In genomic region chr11:57649671-57650070, GRCm38 (mm10) we compare ENCODE assay signal across 23 mouse cellular contexts. TPM values are rescaled to one million over a fixed set of nuclear protein-coding genes. Genes with fewer than 3 reads are reported as not detected.
A peak's percentile ranks its signal among the peaks of the same experiment; 100 is the strongest.
DNase-seq lines count a peak whose midpoint lies in the region; ATAC-seq and TF ChIP-seq lines count a peak whose summit lies in the region.
"Had no signal": no experiment of that assay in that cellular context is flagged by ENCODE, and none has a peak within 500 bp of the region (broad histone marks: within the 10 kb centered on the region; RNA-seq: fewer than 3 reads in every experiment).

No protein-coding gene starts in this region.

- H3K4me3 ChIP-seq in heart, embryonic 10.5 days, result no peak overlapping the region
- H3K4me3 ChIP-seq in testis, adult 2 months (ENCODE audit: control insufficient read depth, low read depth, low read length), result peak overlapping the region; percentile 66
- H3K4me3 ChIP-seq in liver, embryonic 12.5 days, result peak overlapping the region; percentile 37
- no peak overlapping the region for H3K4me3 ChIP-seq in liver, embryonic 16.5 days (ENCODE audit: low read depth, low read length)
- no peak overlapping the region for H3K4me3 ChIP-seq in hindbrain, embryonic 10.5 days
- H3K4me3 ChIP-seq: forebrain, embryonic 13.5 days; hindbrain, embryonic 15.5 days; megakaryocyte, embryonic 14.5 days; midbrain, embryonic 12.5 days; myocyte; neural tube, embryonic 12.5 days had no signal

- no peak for DNase-seq in heart, embryonic 10.5 days (ENCODE audit: low spot score)
- no peak for DNase-seq in heart, postnatal 4 days
- no peak for DNase-seq in testis, postnatal 14 days (ENCODE audit: low spot score)
- DNase-seq in hindbrain, embryonic 10.5 days (ENCODE audit: low spot score), result no peak
- DNase-seq in kidney, adult 11 months, result no peak
- DNase-seq: cerebellum, adult 2 months; cerebellum, postnatal 14 days; gastrocnemius, postnatal 10 days; heart, postnatal 36 days; kidney, adult 2 months; kidney, postnatal 36 days; right cerebral cortex, adult 18-20 months had no signal

- peaks cover 77% of the 10 kb centered on the region for H3K4me1 ChIP-seq in heart, embryonic 10.5 days
- H3K4me1 ChIP-seq in testis, adult 2 months (ENCODE audit: control insufficient read depth, insufficient read depth, low read length), result peaks cover 7% of the 10 kb centered on the region
- peaks cover 90% of the 10 kb centered on the region for H3K4me1 ChIP-seq in liver, embryonic 12.5 days
- H3K4me1 ChIP-seq in liver, embryonic 16.5 days (ENCODE audit: control insufficient read depth, low read depth, low read length), result peaks cover 78% of the 10 kb centered on the region
- H3K4me1 ChIP-seq in hindbrain, embryonic 10.5 days (replicated peaks), result peaks cover 95% of the 10 kb centered on the region

- peak overlapping the region; percentile 66 for H3K9ac ChIP-seq in liver, embryonic 12.5 days
- H3K9ac ChIP-seq in liver, embryonic 16.5 days (ENCODE audit: low read depth, low read length), result peak overlapping the region; percentile 26
- H3K9ac ChIP-seq: forebrain, embryonic 13.5 days; hindbrain, embryonic 15.5 days; midbrain, embryonic 12.5 days; neural tube, embryonic 12.5 days had no signal

- H3K36me3 ChIP-seq in heart, embryonic 10.5 days, result 0 out of 2 replicates have a peak, but pooled peaks cover 4% of the 10 kb centered on the region
- H3K36me3 ChIP-seq in testis, adult 2 months (ENCODE audit: control insufficient read depth, insufficient read depth, low read length), result no peaks in the 10 kb centered on the region
- H3K36me3 ChIP-seq in liver, embryonic 12.5 days, result peaks cover 29% of the 10 kb centered on the region
- H3K36me3 ChIP-seq in liver, embryonic 16.5 days (ENCODE audit: control insufficient read depth, insufficient read depth), result peaks cover 5% of the 10 kb centered on the region
- 0 out of 2 replicates have a peak, but pooled peaks cover 3% of the 10 kb centered on the region for H3K36me3 ChIP-seq in hindbrain, embryonic 10.5 days
- H3K36me3 ChIP-seq: hindbrain, embryonic 15.5 days; midbrain, embryonic 12.5 days; neural tube, embryonic 12.5 days had no signal

- H3K27me3 ChIP-seq in heart, embryonic 10.5 days (ENCODE audit: insufficient read depth, poor library complexity, severe bottlenecking), result peaks cover 14% of the 10 kb centered on the region; the same call in 1 of the 2 replicates
- no peaks in the 10 kb centered on the region for H3K27me3 ChIP-seq in testis, adult 2 months (ENCODE audit: control insufficient read depth, insufficient read depth, low read length)
- peaks cover 6% of the 10 kb centered on the region; the same call in 1 of the 2 replicates for H3K27me3 ChIP-seq in liver, embryonic 12.5 days (replicated peaks)
- H3K27me3 ChIP-seq in liver, embryonic 16.5 days (ENCODE audit: control insufficient read depth, insufficient read depth, low read depth, low read length), result no peaks in the 10 kb centered on the region
- H3K27me3 ChIP-seq in hindbrain, embryonic 10.5 days (ENCODE audit: insufficient read depth, poor library complexity, severe bottlenecking), result peaks cover 57% of the 10 kb centered on the region
- H3K27me3 ChIP-seq: hindbrain, embryonic 15.5 days; neural tube, embryonic 12.5 days had no signal

- H3K9me3 ChIP-seq in heart, embryonic 10.5 days, result no peaks in the 10 kb centered on the region
- H3K9me3 ChIP-seq in liver, embryonic 12.5 days (replicated peaks), result no peaks in the 10 kb centered on the region
- no peaks in the 10 kb centered on the region for H3K9me3 ChIP-seq in liver, embryonic 16.5 days (replicated peaks; ENCODE audit: control insufficient read depth, low read length)
- no peaks in the 10 kb centered on the region for H3K9me3 ChIP-seq in hindbrain, embryonic 10.5 days
- H3K9me3 ChIP-seq: forebrain, embryonic 13.5 days; hindbrain, embryonic 15.5 days; megakaryocyte, embryonic 14.5 days; midbrain, embryonic 12.5 days; neural tube, embryonic 12.5 days had no signal

- H3K4me2 ChIP-seq in liver, embryonic 12.5 days, result peak overlapping the region; percentile 98
- peak overlapping the region; percentile 78 for H3K4me2 ChIP-seq in liver, embryonic 16.5 days (ENCODE audit: low read depth, low read length)
- H3K4me2 ChIP-seq: forebrain, embryonic 13.5 days; hindbrain, embryonic 15.5 days; midbrain, embryonic 12.5 days; neural tube, embryonic 12.5 days had no signal

- no peak for TF ChIP-seq CTCF in testis, adult 2 months (IDR thresholded peaks at IDR 0.05; ENCODE audit: control insufficient read depth, insufficient read depth, insufficient replicate concordance, low read depth, low read length)

- ATAC-seq in liver, embryonic 12.5 days, result no peak
- no peak for ATAC-seq in liver, embryonic 16.5 days (ENCODE audit: low read depth)
- ATAC-seq: CD4-positive, CD25-positive, alpha-beta regulatory T cell, adult 4 months; forebrain, embryonic 13.5 days; inflammation-experienced regulatory T-cells, adult 6 months had no signal

- WGBS in heart, embryonic 10.5 days, result 55% methylated on average over 10 of the region's 10 CpGs
- 31% methylated on average over 10 of the region's 10 CpGs for WGBS in liver, embryonic 12.5 days (ENCODE audit: insufficient replicate concordance)
- WGBS in liver, embryonic 16.5 days (ENCODE audit: insufficient replicate concordance), result 29% methylated on average over 10 of the region's 10 CpGs
- 83% methylated on average over 10 of the region's 10 CpGs for WGBS in hindbrain, embryonic 10.5 days

- 0 out of 2 replicates have a peak overlapping the region, but pooled peaks have one; percentile 29 for H3K27ac ChIP-seq in heart, embryonic 10.5 days
- H3K27ac ChIP-seq in testis, adult 2 months (ENCODE audit: control insufficient read depth, insufficient read depth, low read depth, low read length), result no peak overlapping the region
- peak overlapping the region; percentile 97; the same call in 1 of the 2 replicates for H3K27ac ChIP-seq in liver, embryonic 12.5 days
- H3K27ac ChIP-seq in liver, embryonic 16.5 days (ENCODE audit: low read length), result peak overlapping the region; percentile 23; the same call in 1 of the 2 replicates
- H3K27ac ChIP-seq in hindbrain, embryonic 10.5 days, result no peak overlapping the region
- H3K27ac ChIP-seq: forebrain, embryonic 13.5 days; hindbrain, embryonic 15.5 days; midbrain, embryonic 12.5 days; neural tube, embryonic 12.5 days had no signal

- no peak for TF ChIP-seq POLR2A in testis, adult 2 months (IDR thresholded peaks at IDR 0.05; ENCODE audit: control insufficient read depth, low read depth, low read length)

RNA-seq across cellular contexts. Expression of gene Galnt10, which starts 4.4 kb away (rescaled TPM):
- polyA plus RNA-seq in heart, embryonic 10.5 days (2016; fragmentation: Nextera tagmentation; extraction: Ambion mirVana), result 16.6 and 20.7 TPM in 2 replicates
- 1 to 10 TPM; 8.2 to 9.1 TPM for total RNA-seq in heart, postnatal 4 days (2021)
- 21.2 and 25.9 TPM in 2 replicates for polyA plus RNA-seq in testis, adult 2 months (2012; rRNA removed)
- polyA plus RNA-seq in liver, embryonic 12.5 days (2016; fragmentation: Nextera tagmentation; extraction: Ambion mirVana), result 34.2 and 36.3 TPM in 2 replicates
- polyA plus RNA-seq in liver, embryonic 16.5 days (2015; fragmentation: Nextera tagmentation; extraction: Ambion mirVana), result 24.1 and 26.3 TPM in 2 replicates
- polyA plus RNA-seq in hindbrain, embryonic 10.5 days (2016; fragmentation: Nextera tagmentation; extraction: Ambion mirVana), result 21.2 and 22.7 TPM in 2 replicates

Comparison
In these comparisons a context has a peak if more than half of its experiments do, and no peak if none do; other contexts are left out.
1. H3K4me3 ChIP-seq: peak in testis, adult 2 months (single experiment) and liver, embryonic 12.5 days (single experiment); none in heart, embryonic 10.5 days (single experiment), liver, embryonic 16.5 days (single experiment) and hindbrain, embryonic 10.5 days (single experiment).
2. H3K27ac ChIP-seq: peak in heart, embryonic 10.5 days (single experiment), liver, embryonic 12.5 days (single experiment) and liver, embryonic 16.5 days (single experiment); none in testis, adult 2 months (single experiment) and hindbrain, embryonic 10.5 days (single experiment).